Mouse (Mus musculus) intestine, postnatal 0 days (tissue): ENCODE measurements around the gene Myh9. TPM values are rescaled to one million over a fixed set of nuclear protein-coding genes. Genes with fewer than 3 reads are reported as not detected.
"Not testable (repeated sequence)": the region's sequence is repeated elsewhere in the genome, so short reads cannot be mapped to it uniquely, and the experiment has no call there.

Experiments
- ATAC-seq: fragments of 200-750 bp; cut with Nextera tagmentation; 2 replicates; pipeline ENCODE4 v1.8.0; 2017; ENCODE audit warnings: mild to moderate bottlenecking, moderate TSS enrichment, moderate library complexity
- H3K27ac ChIP-seq: fragments of 300-500 bp; sonication (generic); 2 replicates; pipeline ENCODE4 v1.5.1; 2014; ENCODE audit warnings: mild to moderate bottlenecking, low read depth, low read length, moderate library complexity
- H3K27me3 ChIP-seq: fragments of 300-500 bp; sonication (generic); replicated peaks from 2 replicates; pipeline ENCODE4 v1.6.1; 2014; ENCODE audit warnings: low read length, mixed read lengths; ENCODE audit not compliant: control insufficient read depth, insufficient read depth
- H3K36me3 ChIP-seq: fragments of 300-500 bp; sonication (generic); 2 replicates; pipeline ENCODE4 v1.6.1; 2014; ENCODE audit warnings: mild to moderate bottlenecking, moderate library complexity; ENCODE audit not compliant: control insufficient read depth, insufficient read depth
- H3K4me1 ChIP-seq: fragments of 300-500 bp; sonication (generic); replicated peaks from 2 replicates; pipeline ENCODE4 v1.6.1; 2014; ENCODE audit warnings: antibody characterized with exemption, low read length, mixed read lengths; ENCODE audit not compliant: control insufficient read depth, insufficient read depth
- H3K4me2 ChIP-seq: fragments of 300-500 bp; sonication (generic); replicated peaks from 2 replicates; pipeline ENCODE4 v1.6.1; 2014; ENCODE audit warnings: low read depth, mild to moderate bottlenecking, moderate library complexity
- H3K4me3 ChIP-seq: fragments of 300-500 bp; sonication (generic); 2 replicates; pipeline ENCODE4 v1.5.1; 2014; ENCODE audit warnings: low read depth, low read length
- H3K9ac ChIP-seq: fragments of 300-500 bp; sonication (generic); 2 replicates; pipeline ENCODE4 v1.6.1; 2014; ENCODE audit warnings: mild to moderate bottlenecking, low read depth, low read length
- H3K9me3 ChIP-seq: fragments of 300-500 bp; sonication (generic); 2 replicates; pipeline ENCODE4 v1.6.1; 2016; ENCODE audit warnings: mixed run types; ENCODE audit not compliant: control insufficient read depth
- CTCF ChIP-seq: sonication (generic); IDR thresholded peaks from 2 replicates; pipeline ENCODE4 v1.5.1; 2016; ENCODE audit warnings: low read depth, mild to moderate bottlenecking, control low read depth, antibody characterized with exemption, moderate library complexity
- WGBS: fragments of 180-500 bp; shearing (Covaris S2); extraction: QIAGEN DNeasy Blood & Tissue Kit; methylation state at CpG from one replicate; pipeline ENCODE4 v1.1.7; 2014; 5-methylcytosine and 5-hydroxymethylcytosine counted together
- polyA plus RNA-seq: library from polyadenylated mRNA; unstranded; fragments of >200 nt; fragmentation: Nextera tagmentation; extraction: Ambion mirVana; gene quantifications from 2 replicates; pipeline ENCODE4 v1.2.1, GENCODE M21; 2015

Myh9 gene
- polyA plus RNA-seq, 1 experiment from 2014 or later: 25.7 TPM

GRCm38 (mm10) chr15:77752443-77752842, 89.5 kb downstream of the Myh9 start:
- no peak for TF ChIP-seq CTCF
- 60% methylated on average over 11 of the region's 11 CpGs for WGBS

GRCm38 (mm10) chr15:77750461-77750860, 91.5 kb downstream of the Myh9 start:
- H3K4me2 ChIP-seq: no peak overlapping the region
- no peak overlapping the region for H3K4me3 ChIP-seq
- no peak for ATAC-seq
- TF ChIP-seq CTCF: peak; percentile 88
- no peaks in the 10 kb centered on the region for H3K4me1 ChIP-seq
- no peak overlapping the region for H3K27ac ChIP-seq
- peaks cover 3% of the 10 kb centered on the region; the same call in 1 of the 2 replicates for H3K9me3 ChIP-seq
- 23% methylated on average over 1 of the region's 1 CpGs for WGBS
- no peaks in the 10 kb centered on the region for H3K36me3 ChIP-seq
- no peak overlapping the region for H3K9ac ChIP-seq
- H3K27me3 ChIP-seq: peaks cover 68% of the 10 kb centered on the region

More at GRCm38 (mm10) chr15:77752443-77752842, 89.5 kb downstream of the Myh9 start:
- Histone ChIP-seq H3K9me3 (peaks cover 3% of the 10 kb centered on the region; the same call in 1 of the 2 replicates), H3K27me3 (peaks cover 53% of the 10 kb centered on the region), H3K9ac (no peak overlapping the region), H3K36me3 (no peaks in the 10 kb centered on the region), H3K4me1 (no peaks in the 10 kb centered on the region), H3K4me3 (no peak overlapping the region), H3K4me2 (no peak overlapping the region), H3K27ac (no peak overlapping the region)
- ATAC-seq: no peak

- peaks cover 69% of the 10 kb centered on the region for H3K27me3 ChIP-seq
- ATAC-seq: no peak
- no peak overlapping the region for H3K4me2 ChIP-seq
- TF ChIP-seq CTCF: no peak
- WGBS: 90% methylated on average over 10 of the region's 10 CpGs
- peaks cover 3% of the 10 kb centered on the region; the same call in 1 of the 2 replicates for H3K9me3 ChIP-seq
- H3K9ac ChIP-seq: no peak overlapping the region
- no peaks in the 10 kb centered on the region for H3K4me1 ChIP-seq
- H3K4me3 ChIP-seq: no peak overlapping the region
- no peaks in the 10 kb centered on the region for H3K36me3 ChIP-seq
- no peak overlapping the region for H3K27ac ChIP-seq
Measured at GRCm38 (mm10) chr15:77749717-77750116, 92.3 kb downstream of the Myh9 start.

GRCm38 (mm10) chr15:77748414-77748813, 93.6 kb downstream of the Myh9 start:
- peaks cover 3% of the 10 kb centered on the region; the same call in 1 of the 2 replicates for H3K9me3 ChIP-seq
- peaks cover 69% of the 10 kb centered on the region for H3K27me3 ChIP-seq
- no peak for TF ChIP-seq CTCF
- H3K4me2 ChIP-seq: no peak overlapping the region
- no peaks in the 10 kb centered on the region for H3K36me3 ChIP-seq
- no peak for ATAC-seq
- H3K4me3 ChIP-seq: no peak overlapping the region
- no peak overlapping the region for H3K27ac ChIP-seq
- 85% methylated on average over 3 of the region's 3 CpGs for WGBS
- H3K9ac ChIP-seq: no peak overlapping the region
- H3K4me1 ChIP-seq: no peaks in the 10 kb centered on the region

GRCm38 (mm10) chr15:77746326-77746725, 95.6 kb downstream of the Myh9 start:
- Histone ChIP-seq H3K9me3 (peaks cover 3% of the 10 kb centered on the region; the same call in 1 of the 2 replicates), H3K36me3 (no peaks in the 10 kb centered on the region), H3K4me1 (no peaks in the 10 kb centered on the region), H3K4me3 (no peak overlapping the region), H3K4me2 (no peak overlapping the region), H3K27ac (no peak overlapping the region), H3K9ac (no peak overlapping the region), H3K27me3 (peaks cover 59% of the 10 kb centered on the region)
- WGBS: 96% methylated on average over 1 of the region's 1 CpGs
- ATAC-seq: no peak
- TF ChIP-seq CTCF: no peak

- peaks cover 3% of the 10 kb centered on the region; the same call in 1 of the 2 replicates for H3K9me3 ChIP-seq
- H3K4me2 ChIP-seq: no peak overlapping the region
- no peak overlapping the region for H3K27ac ChIP-seq
- H3K4me3 ChIP-seq: no peak overlapping the region
- TF ChIP-seq CTCF: no peak
- H3K9ac ChIP-seq: no peak overlapping the region
- H3K36me3 ChIP-seq: no peaks in the 10 kb centered on the region
- no peaks in the 10 kb centered on the region for H3K4me1 ChIP-seq
- H3K27me3 ChIP-seq: peaks cover 49% of the 10 kb centered on the region
- ATAC-seq: no peak
Measured at GRCm38 (mm10) chr15:77745081-77745480, 96.9 kb downstream of the Myh9 start.

GRCm38 (mm10) chr15:77744632-77745031, 97.3 kb downstream of the Myh9 start:
- Histone ChIP-seq H3K4me3 (no peak overlapping the region), H3K27me3 (peaks cover 45% of the 10 kb centered on the region), H3K4me2 (no peak overlapping the region), H3K27ac (no peak overlapping the region), H3K9me3 (peaks cover 3% of the 10 kb centered on the region; the same call in 1 of the 2 replicates), H3K4me1 (no peaks in the 10 kb centered on the region), H3K36me3 (no peaks in the 10 kb centered on the region), H3K9ac (no peak overlapping the region)
- WGBS: 16% methylated on average over 5 of the region's 5 CpGs
- no peak for ATAC-seq
- TF ChIP-seq CTCF: no peak

- not testable (repeated sequence) for H3K27ac ChIP-seq, H3K36me3 ChIP-seq, H3K4me1 ChIP-seq, H3K9ac ChIP-seq, H3K4me2 ChIP-seq, H3K4me3 ChIP-seq, H3K9me3 ChIP-seq
- 62% methylated on average over 6 of the region's 6 CpGs for WGBS
- peaks cover 17% of the 10 kb centered on the region for H3K27me3 ChIP-seq
- ATAC-seq: peak; percentile 68
Measured at GRCm38 (mm10) chr15:77741556-77741955, 100.4 kb downstream of the Myh9 start.
